Comparison of ENCODE assay signal across 8 mouse cellular contexts in the genomic region with DNA sequence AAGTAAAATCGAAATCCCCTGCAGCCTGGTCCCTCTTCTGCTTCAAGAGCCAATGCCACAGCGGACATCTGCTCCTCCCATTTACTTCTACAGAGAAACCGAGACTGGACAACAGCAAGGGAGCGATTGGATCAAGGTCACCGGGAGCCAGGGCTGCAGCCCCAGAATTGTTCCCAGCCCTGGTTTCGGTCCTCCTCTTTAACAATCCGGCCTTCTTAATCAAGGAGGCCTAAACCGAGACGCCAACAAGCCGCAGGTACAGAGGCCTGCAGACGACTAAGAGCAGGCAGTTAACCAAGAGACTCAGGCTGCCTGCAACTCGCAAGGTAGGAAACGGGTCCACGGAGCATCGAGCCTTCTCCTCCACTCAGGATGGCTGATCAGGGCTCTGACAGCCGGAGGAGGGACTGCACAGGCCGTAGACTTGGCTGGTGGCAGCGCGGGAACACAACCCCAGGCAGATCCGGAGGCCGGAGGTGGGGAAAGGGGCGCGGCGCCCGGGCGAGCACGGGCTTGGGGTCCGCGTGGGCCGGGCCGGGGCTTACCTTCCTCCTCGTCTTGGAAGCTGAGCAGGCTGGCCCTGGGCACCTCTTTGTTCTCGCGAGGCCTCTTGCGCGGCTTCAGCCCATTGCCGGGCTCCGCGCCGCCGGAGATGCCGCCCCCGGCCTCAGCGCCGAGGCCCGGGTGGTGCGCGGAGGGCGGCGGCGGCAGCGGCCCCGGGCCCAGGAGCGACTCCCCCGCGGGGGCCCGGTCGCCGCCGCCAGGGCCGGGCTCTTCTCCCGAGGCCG. TPM values are rescaled to one million over a fixed set of nuclear protein-coding genes. Genes with fewer than 3 reads are reported as not detected.
DNase-seq lines count a peak whose midpoint lies in the region; ATAC-seq lines count a peak whose summit lies in the region.

No protein-coding gene starts in this region.

- DNase-seq in urinary bladder, adult 18-20 months (ENCODE audit: low spot score in 2 of 2), result peak; percentile 21 to 58
- no peak for DNase-seq in urinary bladder, postnatal 10 days (ENCODE audit: low spot score)
- DNase-seq in embryo, embryonic 11.5 days (ENCODE audit: low read depth, low spot score), result peak; percentile 27
- peak; percentile 38 to 46 for DNase-seq in kidney, adult 8-10 months
- peak; percentile 67 for DNase-seq in liver
- DNase-seq in monocyte, adult 2 months (ENCODE audit: low read depth in 1 of 2, low spot score in 2 of 2), result peak; percentile 4 to 30
- DNase-seq in spleen, postnatal 14 days (ENCODE audit: low spot score in 2 of 2), result peak; percentile 18 to 47

- peak; percentile 52 for ATAC-seq in granulocyte monocyte progenitor cell, adult 5-6 weeks (replicated peaks; ENCODE audit: poor library complexity, severe bottlenecking)

RNA-seq across cellular contexts. Expression of a gene that starts 0.7 kb away (rescaled TPM):
- 77.7 and 114 TPM in 2 replicates for total RNA-seq in granulocyte monocyte progenitor cell, adult 5-6 weeks (2014; fragmentation: Nextera tagmentation)
- total RNA-seq in granulocyte monocyte progenitor cell, adult 5-6 weeks (2017), result 77.8 and 112 TPM in 2 replicates

RNA-seq across cellular contexts. Expression of a gene that starts 32.5 kb away (rescaled TPM):
- total RNA-seq in granulocyte monocyte progenitor cell, adult 5-6 weeks (2014; fragmentation: Nextera tagmentation), result 35.8 and 46.0 TPM in 2 replicates
- total RNA-seq in granulocyte monocyte progenitor cell, adult 5-6 weeks (2017), result 23.8 and 25.2 TPM in 2 replicates

RNA-seq across cellular contexts. Expression of a gene that starts 51.3 kb away (rescaled TPM):
- not detected in 2 replicates for total RNA-seq in granulocyte monocyte progenitor cell, adult 5-6 weeks (2014; fragmentation: Nextera tagmentation)
- 0.88 TPM in 1 of 2 replicates, not detected in the other for total RNA-seq in granulocyte monocyte progenitor cell, adult 5-6 weeks (2017)
